Comparison of ENCODE assay signal across 22 mouse cellular contexts in genomic region chr16:71224469-71224868, GRCm38 (mm10).
DNase-seq lines count a peak whose midpoint lies in the region; ATAC-seq and TF ChIP-seq lines count a peak whose summit lies in the region.
"Had no signal": no experiment of that assay in that cellular context is flagged by ENCODE, and none has a peak within 500 bp of the region (broad histone marks: within the 10 kb centered on the region; RNA-seq: fewer than 3 reads in every experiment).

No protein-coding gene starts in this region.

- H3K4me3 ChIP-seq in forebrain, embryonic 14.5 days (ENCODE audit: low read depth, low read length): no peak overlapping the region
- H3K4me3 ChIP-seq in forebrain, embryonic 11.5 days (ENCODE audit: low read depth, low read length): no peak overlapping the region
- H3K4me3 ChIP-seq in midbrain, embryonic 14.5 days (replicated peaks; ENCODE audit: low read depth, low read length): no peak overlapping the region
- no peak overlapping the region for H3K4me3 ChIP-seq in midbrain, postnatal 0 days (ENCODE audit: low read depth, low read length)
- H3K4me3 ChIP-seq: embryonic facial prominence, embryonic 12.5 days; heart, embryonic 13.5 days; hindbrain, embryonic 13.5 days had no signal

- H3K4me1 ChIP-seq in forebrain, embryonic 14.5 days (ENCODE audit: control insufficient read depth, insufficient read depth, low read length): no peaks in the 10 kb centered on the region
- H3K4me1 ChIP-seq in forebrain, embryonic 11.5 days (replicated peaks; ENCODE audit: control insufficient read depth, insufficient read depth, low read length): no peaks in the 10 kb centered on the region
- H3K4me1 ChIP-seq in midbrain, embryonic 14.5 days (ENCODE audit: control insufficient read depth, insufficient read depth, low read length): peaks cover 9% of the 10 kb centered on the region; the same call in 1 of the 2 replicates
- H3K4me1 ChIP-seq in midbrain, postnatal 0 days (ENCODE audit: insufficient read depth, low read length): no peaks in the 10 kb centered on the region
- H3K4me1 ChIP-seq: embryonic facial prominence, embryonic 12.5 days; heart, embryonic 13.5 days; hindbrain, embryonic 13.5 days had no signal

- H3K4me2 ChIP-seq in forebrain, embryonic 14.5 days (ENCODE audit: low read length): no peak overlapping the region
- H3K4me2 ChIP-seq in forebrain, embryonic 11.5 days (ENCODE audit: low read depth, low read length, severe bottlenecking): no peak overlapping the region
- H3K4me2 ChIP-seq in midbrain, embryonic 14.5 days (ENCODE audit: low read length): no peak overlapping the region
- no peak overlapping the region for H3K4me2 ChIP-seq in midbrain, postnatal 0 days (ENCODE audit: low read depth, low read length, poor library complexity, severe bottlenecking)
- H3K4me2 ChIP-seq: embryonic facial prominence, embryonic 12.5 days; heart, embryonic 13.5 days; hindbrain, embryonic 13.5 days had no signal

- H3K36me3 ChIP-seq in forebrain, embryonic 14.5 days (ENCODE audit: control insufficient read depth, insufficient read depth, low read length): no peaks in the 10 kb centered on the region
- H3K36me3 ChIP-seq in forebrain, embryonic 11.5 days (ENCODE audit: control insufficient read depth, insufficient read depth, low read length): no peaks in the 10 kb centered on the region
- H3K36me3 ChIP-seq in midbrain, embryonic 14.5 days (ENCODE audit: control insufficient read depth, insufficient read depth, low read length): no peaks in the 10 kb centered on the region
- H3K36me3 ChIP-seq in midbrain, postnatal 0 days (ENCODE audit: insufficient read depth, low read length): no peaks in the 10 kb centered on the region
- H3K36me3 ChIP-seq: embryonic facial prominence, embryonic 12.5 days; G1E; heart, embryonic 13.5 days; hindbrain, embryonic 13.5 days had no signal

- no peaks in the 10 kb centered on the region for H3K27me3 ChIP-seq in forebrain, embryonic 14.5 days (replicated peaks; ENCODE audit: control insufficient read depth, insufficient read depth, low read length)
- no peaks in the 10 kb centered on the region for H3K27me3 ChIP-seq in forebrain, embryonic 11.5 days (ENCODE audit: control insufficient read depth, insufficient read depth, low read length)
- H3K27me3 ChIP-seq in midbrain, embryonic 14.5 days (ENCODE audit: control insufficient read depth, insufficient read depth, low read length): no peaks in the 10 kb centered on the region
- H3K27me3 ChIP-seq in midbrain, postnatal 0 days (ENCODE audit: insufficient read depth, low read length): no peaks in the 10 kb centered on the region
- H3K27me3 ChIP-seq: embryonic facial prominence, embryonic 12.5 days; heart, embryonic 13.5 days; hindbrain, embryonic 13.5 days had no signal

- peak; percentile 5 for DNase-seq in cerebellum, postnatal 10 days
- DNase-seq in cerebellum, adult 18-20 months: no peak
- peak; percentile 48 for DNase-seq in forebrain, embryonic 14.5 days (ENCODE audit: low spot score)
- no peak for DNase-seq in forebrain, embryonic 11.5 days (ENCODE audit: low spot score)
- peak; percentile 37 for DNase-seq in midbrain, embryonic 14.5 days
- no peak for DNase-seq in midbrain, postnatal 0 days (ENCODE audit: low spot score)
- DNase-seq in left cerebral cortex, postnatal 10 days (ENCODE audit: extremely low spot score in 1 of 2, low spot score in 2 of 2): no peak
- DNase-seq: adrenal gland, adult 8-10 months; adrenal gland, postnatal 36 days; B cell, adult 2 months; cerebellum, adult 11-12 months; cerebellum, adult 9-11 months; gastrocnemius, postnatal 36 days; heart, adult 11 months; heart, postnatal 36 days; kidney, adult 2 months had no signal

- TF ChIP-seq CTCF in midbrain, postnatal 0 days (IDR thresholded peaks at IDR 0.05): no peak

- no peaks in the 10 kb centered on the region for H3K9me3 ChIP-seq in forebrain, embryonic 14.5 days (replicated peaks; ENCODE audit: control insufficient read depth, low read length)
- no peaks in the 10 kb centered on the region for H3K9me3 ChIP-seq in forebrain, embryonic 11.5 days (ENCODE audit: control insufficient read depth, low read length)
- no peaks in the 10 kb centered on the region for H3K9me3 ChIP-seq in midbrain, embryonic 14.5 days (ENCODE audit: control insufficient read depth, low read length)
- H3K9me3 ChIP-seq in midbrain, postnatal 0 days (ENCODE audit: low read length): no peaks in the 10 kb centered on the region
- H3K9me3 ChIP-seq: embryonic facial prominence, embryonic 12.5 days; G1E; heart, embryonic 13.5 days; hindbrain, embryonic 13.5 days had no signal

- H3K27ac ChIP-seq in forebrain, embryonic 14.5 days (ENCODE audit: low read depth, low read length): no peak overlapping the region
- no peak overlapping the region for H3K27ac ChIP-seq in forebrain, embryonic 11.5 days (ENCODE audit: low read depth, low read length)
- no peak overlapping the region for H3K27ac ChIP-seq in midbrain, embryonic 14.5 days (replicated peaks; ENCODE audit: low read depth, low read length)
- no peak overlapping the region for H3K27ac ChIP-seq in midbrain, postnatal 0 days (ENCODE audit: low read depth, low read length)
- H3K27ac ChIP-seq: embryonic facial prominence, embryonic 12.5 days; heart, embryonic 13.5 days; hindbrain, embryonic 13.5 days had no signal

- no peak overlapping the region for H3K9ac ChIP-seq in forebrain, embryonic 14.5 days (ENCODE audit: low read length)
- no peak overlapping the region for H3K9ac ChIP-seq in forebrain, embryonic 11.5 days (ENCODE audit: low read length)
- no peak overlapping the region for H3K9ac ChIP-seq in midbrain, embryonic 14.5 days (replicated peaks; ENCODE audit: low read length)
- no peak overlapping the region for H3K9ac ChIP-seq in midbrain, postnatal 0 days (replicated peaks; ENCODE audit: low read length, poor library complexity, severe bottlenecking)
- H3K9ac ChIP-seq: embryonic facial prominence, embryonic 12.5 days; heart, embryonic 13.5 days; hindbrain, embryonic 13.5 days had no signal

- intact Hi-C loops in left cerebral cortex, postnatal 10 days (cut with DNase I): no loop called here

- ATAC-seq in forebrain, embryonic 14.5 days: peak; percentile 65; the same call in 1 of the 2 replicates
- no peak for ATAC-seq in forebrain, embryonic 11.5 days (replicated peaks; ENCODE audit: low FRiP score)
- no peak for ATAC-seq in midbrain, embryonic 14.5 days (ENCODE audit: low FRiP score, low TSS enrichment)
- no peak for ATAC-seq in midbrain, postnatal 0 days (ENCODE audit: low FRiP score)
- ATAC-seq: CD4-positive, CD25-positive, alpha-beta regulatory T cell, adult 4 months; intestine, embryonic 16.5 days had no signal

- WGBS in forebrain, embryonic 14.5 days: 29% methylated on average over 6 of the region's 6 CpGs
- 70% methylated on average over 6 of the region's 6 CpGs for WGBS in forebrain, embryonic 11.5 days
- WGBS in midbrain, embryonic 14.5 days: 48% methylated on average over 6 of the region's 6 CpGs
- WGBS in midbrain, postnatal 0 days: 36% methylated on average over 6 of the region's 6 CpGs

Comparison
In these comparisons a context has a peak if more than half of its experiments do, and no peak if none do; other contexts are left out.
1. DNase-seq: peak in cerebellum, postnatal 10 days (2 of 2), forebrain, embryonic 14.5 days (single experiment) and midbrain, embryonic 14.5 days (single experiment); none in cerebellum, adult 18-20 months (0 of 2), forebrain, embryonic 11.5 days (single experiment), midbrain, postnatal 0 days (single experiment) and left cerebral cortex, postnatal 10 days (0 of 2).